Mouse (Mus musculus) A20 (cell line): ENCODE results near the gene Cdc42ep3.

Source experiments
- DNase-seq: peaks from one replicate; pipeline ENCODE4 v3.0.0-alpha.2; 2011; ENCODE audit warnings: low read depth, low spot score

Gene Cdc42ep3

GRCm38 (mm10) chr17:79354444-79355270 is at the start of gene Cdc42ep3:
Gene Cdc42ep3, minus strand, starts transcription at chr17:79355091.
- peak; percentile 84 for DNase-seq

- no peak for DNase-seq
Measured at GRCm38 (mm10) chr17:79400356-79400755, 45.5 kb upstream of the Cdc42ep3 start.

DNA sequence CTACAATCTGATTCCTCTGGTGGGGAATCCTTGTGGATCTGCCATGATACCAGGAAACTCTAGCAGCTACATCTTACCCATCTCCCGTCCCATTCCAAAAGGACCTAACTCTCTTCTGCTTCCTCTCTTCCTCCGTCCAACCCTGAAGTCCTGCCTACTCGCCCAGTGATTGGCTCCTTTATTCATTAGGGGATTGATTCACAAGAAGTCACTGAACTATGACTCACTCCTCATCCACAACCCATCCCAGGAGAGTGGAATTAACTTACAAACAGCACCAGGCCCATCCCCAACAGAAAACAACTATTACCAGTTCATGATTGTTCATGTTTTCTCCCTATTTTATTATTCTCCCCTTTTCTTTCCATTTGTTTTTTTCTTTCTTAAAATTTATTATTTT is 43.5 kb upstream of the Cdc42ep3 start:
- no peak for DNase-seq

- no peak for DNase-seq
Measured at GRCm38 (mm10) chr17:79394799-79395198, 39.9 kb upstream of the Cdc42ep3 start.

- no peak for DNase-seq
Measured at GRCm38 (mm10) chr17:79393886-79394285, 39.0 kb upstream of the Cdc42ep3 start.

- no peak for DNase-seq
Measured at GRCm38 (mm10) chr17:79387465-79388066, 32.7 kb upstream of the Cdc42ep3 start.

DNA sequence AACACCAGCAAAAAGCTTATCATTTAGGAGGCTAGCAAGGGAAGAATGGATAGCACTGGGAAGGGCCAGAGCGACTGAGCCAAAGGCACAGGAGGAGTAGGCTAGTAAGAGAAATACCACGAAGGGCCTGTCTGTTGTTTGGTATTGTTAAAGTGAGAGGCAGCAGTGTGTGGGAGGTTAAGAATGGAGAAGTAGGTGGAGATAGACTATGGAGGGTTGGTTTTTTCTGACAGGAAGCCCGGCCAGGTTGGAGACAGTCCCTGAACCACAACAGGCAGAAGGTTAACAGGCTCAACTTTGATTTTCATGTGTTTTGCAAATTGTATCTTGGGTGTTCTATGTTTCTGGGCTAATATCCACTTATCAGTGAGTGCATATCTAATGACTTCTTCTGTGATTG is 26.6 kb upstream of the Cdc42ep3 start:
- DNase-seq, result no peak

- DNase-seq, result no peak
Measured at GRCm38 (mm10) chr17:79379191-79379590, 24.3 kb upstream of the Cdc42ep3 start.

- no peak for DNase-seq
Measured at GRCm38 (mm10) chr17:79376434-79377210, 21.7 kb upstream of the Cdc42ep3 start.

GRCm38 (mm10) chr17:79372973-79373372 is 18.1 kb upstream of the Cdc42ep3 start:
- no peak for DNase-seq

GRCm38 (mm10) chr17:79364749-79365450 is 10.0 kb upstream of the Cdc42ep3 start:
- no peak for DNase-seq

DNA sequence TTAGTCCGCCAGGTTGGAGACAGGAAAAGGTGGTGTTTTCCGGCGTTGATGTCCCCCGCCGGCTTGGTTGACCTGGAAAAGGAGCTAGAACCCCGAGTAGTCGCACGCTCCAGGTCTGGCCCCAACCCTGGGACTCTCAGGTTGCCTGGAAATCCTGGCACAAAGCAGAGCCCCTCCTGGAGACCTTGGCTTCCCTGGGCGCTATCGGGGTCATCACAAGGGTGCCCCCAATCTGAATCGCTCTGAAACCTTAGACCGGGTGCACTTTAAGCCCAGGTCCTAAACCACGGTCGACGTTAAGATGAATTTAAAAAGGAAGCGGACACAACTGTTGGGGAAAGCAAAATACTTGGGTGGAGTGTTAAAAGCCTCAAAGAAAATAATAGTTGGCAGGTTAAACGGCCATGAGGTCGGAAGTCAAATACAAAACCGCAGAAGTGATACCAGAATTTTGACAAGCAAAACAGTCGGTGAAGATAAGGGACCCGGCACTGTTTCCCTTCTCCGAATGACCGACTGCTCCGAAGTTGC is 1.2 kb upstream of the Cdc42ep3 start:
- no peak for DNase-seq

- DNase-seq, result peak; percentile 88
Measured at GRCm38 (mm10) chr17:79355271-79355991, 540 bp upstream of the Cdc42ep3 start.

- DNase-seq, result peak; percentile 78
Measured at GRCm38 (mm10) chr17:79354174-79354443, 782 bp downstream of the Cdc42ep3 start.

DNA sequence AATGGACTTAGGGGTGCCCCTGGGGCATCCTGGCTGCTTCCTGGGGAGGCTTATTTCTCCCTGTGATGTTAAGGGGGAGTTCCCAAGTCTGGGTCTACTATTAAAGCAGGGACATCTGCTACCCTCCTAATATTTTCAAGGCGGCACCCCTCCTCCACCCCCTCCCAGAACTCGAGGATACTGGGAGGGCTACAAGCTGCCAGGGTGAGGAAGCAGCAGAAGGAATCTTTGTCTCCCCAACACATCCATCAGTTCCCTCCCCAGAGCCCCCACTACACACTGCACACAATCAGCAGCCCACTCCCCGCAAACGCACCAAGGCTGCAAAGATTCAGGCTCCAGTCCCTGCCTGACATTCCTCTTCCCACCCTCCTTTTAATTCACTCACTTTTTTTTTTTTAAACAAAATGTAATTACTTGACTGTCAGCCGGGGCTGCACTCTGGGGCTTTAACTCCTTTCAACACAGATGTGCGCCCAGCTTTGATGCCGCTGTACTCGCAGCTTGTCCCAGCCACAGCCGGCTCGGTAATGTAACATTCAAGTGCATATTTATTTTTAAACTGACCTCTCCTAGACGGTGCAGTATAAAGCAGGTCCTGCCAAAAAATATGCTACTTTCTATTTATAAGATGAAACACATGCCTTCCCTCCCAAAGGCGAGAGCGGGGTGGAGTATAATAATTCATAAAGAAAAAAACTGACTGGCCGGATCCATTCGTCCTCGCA is 1.3 kb downstream of the Cdc42ep3 start:
- DNase-seq, result no peak

DNA sequence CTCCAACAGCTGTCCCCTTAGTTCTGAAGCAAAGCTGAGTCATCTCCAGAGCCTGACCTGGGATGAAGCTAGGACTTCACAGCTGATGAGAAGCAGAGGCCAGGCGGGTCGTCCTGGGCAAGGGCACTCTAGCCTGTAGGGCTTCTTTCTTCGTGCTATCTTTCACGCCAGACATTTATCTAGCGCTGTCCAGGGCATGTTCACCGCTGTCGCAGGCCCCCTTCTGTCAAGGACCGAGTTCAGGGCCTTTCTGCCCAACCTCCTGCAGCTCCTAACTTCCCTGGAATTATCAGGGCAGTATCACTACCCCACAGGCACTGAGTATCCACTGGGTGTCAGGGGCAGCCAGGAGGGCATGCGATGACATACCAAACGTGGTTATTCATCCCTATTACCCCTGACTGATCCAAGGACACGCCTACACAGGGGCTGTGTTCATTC is 4.1 kb downstream of the Cdc42ep3 start:
- no peak for DNase-seq

GRCm38 (mm10) chr17:79349371-79349770 is 5.5 kb downstream of the Cdc42ep3 start:
- DNase-seq, result no peak

GRCm38 (mm10) chr17:79347920-79348589 is 6.8 kb downstream of the Cdc42ep3 start:
- DNase-seq, result no peak

- no peak for DNase-seq
Measured at GRCm38 (mm10) chr17:79347291-79347690, 7.6 kb downstream of the Cdc42ep3 start.
